ENCODE assay signal across 22 mouse cellular contexts in the genomic region with DNA sequence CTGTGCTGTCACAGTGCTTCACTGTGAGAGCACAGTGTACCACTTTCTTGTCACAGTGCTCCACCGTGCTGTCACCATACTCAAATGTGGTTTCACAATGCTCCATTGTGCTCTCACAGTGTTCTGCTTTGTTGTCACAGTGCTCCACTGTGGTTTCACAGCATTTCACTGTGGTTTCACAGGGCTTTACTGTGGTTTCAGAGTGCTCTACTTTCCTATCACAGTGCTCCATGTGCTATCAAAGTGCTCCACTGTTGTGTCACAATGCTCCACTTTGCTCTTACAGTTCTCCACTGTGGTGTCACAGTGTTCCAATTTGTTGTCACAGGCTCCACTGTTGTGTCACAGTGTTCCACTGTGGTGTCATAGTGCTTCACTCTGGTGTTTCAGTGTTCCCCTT.
A peak's percentile ranks its signal among the peaks of the same experiment; 100 is the strongest.
DNase-seq lines count a peak whose midpoint lies in the region; ATAC-seq lines count a peak whose summit lies in the region.
"Had no signal": no experiment of that assay in that cellular context is flagged by ENCODE, and none has a peak within 500 bp of the region (broad histone marks: within the 10 kb centered on the region; RNA-seq: fewer than 3 reads in every experiment).

No protein-coding gene starts in this region.

- no peak for ATAC-seq in CD4-positive, CD25-positive, alpha-beta regulatory T cell, adult 4 months
- ATAC-seq in megakaryocyte progenitor cell, adult 5-6 weeks (replicated peaks; ENCODE audit: poor library complexity) = peak; percentile 20
- no peak for ATAC-seq in intestine, embryonic 16.5 days
- ATAC-seq: activated CD4-positive, CD25-positive, alpha-beta regulatory T cell, adult 4 months; forebrain, embryonic 13.5 days; forebrain, embryonic 16.5 days; hindbrain, embryonic 16.5 days had no signal

- no peak overlapping the region for H3K4me3 ChIP-seq in intestine, embryonic 16.5 days (ENCODE audit: low read length)
- H3K4me3 ChIP-seq: forebrain, embryonic 10.5 days; forebrain, embryonic 13.5 days; gastrocnemius, adult 2 months; hindbrain, embryonic 12.5 days had no signal

- no peaks in the 10 kb centered on the region for H3K9me3 ChIP-seq in intestine, embryonic 16.5 days (ENCODE audit: control insufficient read depth, low read length)
- H3K9me3 ChIP-seq: forebrain, embryonic 10.5 days; forebrain, embryonic 13.5 days; hindbrain, embryonic 12.5 days had no signal

- H3K9ac ChIP-seq in intestine, embryonic 16.5 days (ENCODE audit: low read depth, low read length) = no peak overlapping the region
- H3K9ac ChIP-seq: forebrain, embryonic 13.5 days; hindbrain, embryonic 12.5 days had no signal

- no peak overlapping the region for H3K4me2 ChIP-seq in intestine, embryonic 16.5 days (ENCODE audit: low read depth, low read length)
- H3K4me2 ChIP-seq: forebrain, embryonic 13.5 days; hindbrain, embryonic 12.5 days had no signal

- no peaks in the 10 kb centered on the region for H3K36me3 ChIP-seq in intestine, embryonic 16.5 days (ENCODE audit: control insufficient read depth, insufficient read depth, low read length)
- H3K36me3 ChIP-seq: forebrain, embryonic 10.5 days; hindbrain, embryonic 12.5 days had no signal

- no peaks in the 10 kb centered on the region for H3K27me3 ChIP-seq in intestine, embryonic 16.5 days (replicated peaks; ENCODE audit: control insufficient read depth, insufficient read depth, low read length)
- H3K27me3 ChIP-seq: forebrain, embryonic 13.5 days; hindbrain, embryonic 12.5 days had no signal

- 87% methylated on average over 1 of the region's 1 CpGs for WGBS in intestine, embryonic 16.5 days

- H3K4me1 ChIP-seq in intestine, embryonic 16.5 days (ENCODE audit: control insufficient read depth, insufficient read depth, low read length) = no peaks in the 10 kb centered on the region
- H3K4me1 ChIP-seq: forebrain, embryonic 10.5 days; forebrain, embryonic 13.5 days; hindbrain, embryonic 12.5 days had no signal

- DNase-seq in CD4-positive, CD25-positive, alpha-beta regulatory T cell, adult 2 months (ENCODE audit: low read depth, low spot score) = peak; percentile 27
- peak; percentile 52 for DNase-seq in thymus, postnatal 0 days (ENCODE audit: low spot score)
- DNase-seq in thymus, postnatal 36 days = no peak
- no peak for DNase-seq in urinary bladder, postnatal 36 days (ENCODE audit: low spot score in 2 of 2)
- DNase-seq: adrenal gland, adult 8-10 months; adrenal gland, postnatal 25 days; cerebellum, adult 11-12 months; cerebellum, adult 8-10 months; cerebellum, postnatal 10 days; cerebellum, postnatal 36 days; gastrocnemius, adult 2 months; gastrocnemius, postnatal 14 days; heart, adult 18-20 months had no signal

- H3K27ac ChIP-seq in intestine, embryonic 16.5 days (ENCODE audit: low read length) = no peak overlapping the region
- H3K27ac ChIP-seq: forebrain, embryonic 10.5 days; forebrain, embryonic 13.5 days; gastrocnemius, adult 2 months; hindbrain, embryonic 12.5 days had no signal

Comparison
In these comparisons a context has a peak if more than half of its experiments do, and no peak if none do; other contexts are left out.
1. DNase-seq: peak in CD4-positive, CD25-positive, alpha-beta regulatory T cell, adult 2 months (single experiment) and thymus, postnatal 0 days (single experiment); none in thymus, postnatal 36 days (0 of 2) and urinary bladder, postnatal 36 days (0 of 2).